Mouse (Mus musculus): ENCODE measurements around the gene Fitm1. TPM values are rescaled to one million over a fixed set of nuclear protein-coding genes. Genes with fewer than 3 reads are reported as not detected.

Fitm1 gene
- total RNA-seq (2021), result 100 to 1,000 TPM; 294 to 332 TPM
- long read RNA-seq, experiment 1, transcript Fitm1-201 (2 exons, 971 nt), result major isoform, 299 of 312 reads
- long read RNA-seq, experiment 1, partial matches to known transcripts, result 0 of 312 reads
- long read RNA-seq, experiment 1, other reads (novel, unspliced or antisense), result 13 of 312 reads
- long read RNA-seq, experiment 2, transcript Fitm1-201 (2 exons, 971 nt), result major isoform, 280 of 300 reads
- long read RNA-seq, experiment 2, partial matches to known transcripts, result 0 of 300 reads
- long read RNA-seq, experiment 2, other reads (novel, unspliced or antisense), result 20 of 300 reads

DNA sequence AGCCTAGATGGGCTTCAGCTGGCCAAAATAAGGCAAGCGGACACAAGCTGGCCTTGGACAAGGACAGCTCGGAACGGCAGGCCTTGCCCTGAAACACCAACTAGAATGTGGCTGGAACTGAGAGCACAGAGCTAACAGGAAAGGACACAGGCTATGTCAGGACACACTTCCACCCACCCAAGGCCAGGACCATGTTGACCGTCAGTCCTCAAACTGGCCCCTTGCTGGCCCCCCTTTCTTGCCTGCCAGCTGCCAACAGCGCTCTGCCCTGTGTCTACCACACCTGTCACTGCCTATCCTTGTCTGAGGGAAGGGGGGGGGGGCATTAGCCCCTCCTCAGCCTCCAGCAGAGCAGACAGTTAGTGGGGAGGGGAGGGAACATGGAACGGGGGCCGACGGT is at the start of gene Fitm1:
Gene Fitm1, plus strand, starts transcription at position 316 of the 400 bp plus-strand sequence.
- DNase-seq (ENCODE audit: low spot score in 2 of 2), result peak in 1 of 2 experiments; percentile 45

DNA sequence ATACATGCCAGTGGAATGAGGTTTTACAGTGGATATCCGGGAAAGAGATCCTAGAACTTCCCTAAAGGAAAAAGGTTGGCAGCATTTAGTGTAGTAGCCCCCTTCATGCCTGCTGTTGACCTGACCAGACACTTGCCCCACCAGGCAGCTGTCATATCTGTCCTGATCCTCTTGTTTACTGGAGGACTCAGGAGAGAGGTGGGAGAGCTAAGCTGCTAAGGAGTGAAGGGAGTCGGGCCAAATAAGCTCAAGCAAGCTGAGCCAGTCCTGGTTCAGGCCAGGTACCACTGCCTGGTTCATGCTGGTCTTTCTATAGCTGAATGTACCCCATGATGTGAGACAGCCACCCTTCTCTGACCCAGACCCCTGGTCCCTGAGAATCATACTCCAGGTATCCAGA is 48.7 kb upstream of the Fitm1 start:
- DNase-seq (ENCODE audit: low spot score in 2 of 2), result no peak

DNA sequence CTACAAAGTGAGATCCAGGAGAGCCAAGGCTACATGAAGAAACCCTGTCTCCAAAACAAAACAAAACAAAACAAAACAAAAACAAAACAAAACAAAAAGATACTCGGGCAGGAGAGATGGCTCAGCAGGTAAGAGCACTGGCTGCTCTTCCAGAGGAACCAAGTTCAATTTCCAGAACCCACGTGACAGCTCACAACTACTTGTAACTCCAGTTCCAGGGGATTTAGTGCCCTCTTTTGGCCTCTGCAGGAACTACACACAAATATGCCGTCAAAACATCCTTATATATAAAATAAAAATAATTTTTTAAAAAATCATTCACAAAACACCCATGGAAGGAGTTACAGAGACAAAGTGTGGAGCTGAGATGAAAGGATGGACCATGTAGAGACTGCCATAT is 47.5 kb upstream of the Fitm1 start:
- DNase-seq (ENCODE audit: low spot score in 2 of 2), result no peak

GRCm38 (mm10) chr14:55536116-55536745 is 39.2 kb upstream of the Fitm1 start:
- DNase-seq (ENCODE audit: low spot score in 2 of 2), result no peak

DNA sequence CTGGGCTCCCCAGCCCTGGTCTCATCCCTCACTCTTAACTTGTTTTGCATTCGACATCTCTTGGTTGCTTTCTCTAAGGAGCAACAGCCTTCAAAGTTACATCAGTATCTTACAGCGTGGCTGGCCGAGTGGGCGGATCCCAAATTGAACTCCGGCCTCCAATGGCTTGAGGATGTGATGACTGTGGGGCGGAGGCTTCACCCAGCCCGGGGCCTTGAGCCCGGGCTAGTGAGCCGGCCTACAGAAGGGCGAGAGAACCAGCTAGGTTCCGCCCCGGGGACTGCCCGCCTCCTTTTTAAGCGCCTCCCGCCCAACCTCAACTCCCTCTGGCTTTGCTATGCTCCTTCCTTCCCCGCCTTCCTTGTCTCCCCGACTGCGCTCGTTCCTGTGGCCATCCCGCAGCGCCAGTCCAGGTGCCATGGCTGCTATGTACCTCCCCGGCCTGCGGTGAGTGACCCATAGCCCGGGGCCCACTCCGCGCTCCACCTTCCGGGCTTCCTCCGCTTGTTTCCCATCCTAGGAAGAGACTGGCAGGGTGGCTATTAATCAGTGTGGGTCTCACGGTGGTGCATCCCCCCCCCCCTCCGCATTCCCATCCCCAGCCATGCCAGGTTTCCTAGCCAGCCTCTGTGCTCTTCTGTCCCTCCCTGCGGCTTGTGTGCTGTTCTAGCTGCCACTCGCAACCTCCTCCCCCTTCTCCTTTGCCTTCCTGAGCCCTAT is 35.2 kb upstream of the Fitm1 start, which contains the start of gene Pck2:
Gene Pck2, plus strand, starts transcription at position 200 of the 720 bp plus-strand sequence.
- peak; percentile 75 to 85 for DNase-seq (ENCODE audit: low spot score in 2 of 2)

DNA sequence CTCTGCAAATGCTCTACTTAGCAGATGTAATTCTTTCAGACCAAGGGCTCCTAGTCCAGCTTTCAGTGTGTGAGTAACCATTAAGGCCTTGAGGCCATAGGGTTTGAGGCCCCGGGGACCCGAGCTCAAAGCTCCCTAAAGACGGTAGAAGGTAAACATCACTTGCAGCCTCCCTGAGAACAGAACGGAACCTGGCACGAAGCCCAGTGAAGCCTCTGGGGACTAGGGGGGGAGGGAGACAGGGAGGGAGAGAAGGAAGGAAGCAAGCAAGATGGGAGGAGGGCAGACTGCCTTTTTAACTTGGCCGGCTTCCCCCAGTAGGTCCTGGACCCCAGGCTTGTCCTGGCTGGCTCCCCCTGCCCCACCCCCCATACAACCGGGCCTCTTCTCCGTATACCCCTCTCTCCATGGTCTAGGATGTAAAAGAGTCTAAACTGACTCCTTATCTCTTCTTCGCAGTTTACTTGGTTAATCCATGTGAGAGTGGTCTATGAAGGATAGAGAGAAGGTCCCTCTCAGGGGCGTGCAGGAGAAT is 34.6 kb upstream of the Fitm1 start:
- DNase-seq (ENCODE audit: low spot score in 2 of 2), result peak; percentile 70 to 82

GRCm38 (mm10) chr14:55542268-55542667 is 33.1 kb upstream of the Fitm1 start:
- DNase-seq (ENCODE audit: low spot score in 2 of 2), result no peak

GRCm38 (mm10) chr14:55544334-55544733 is 31.1 kb upstream of the Fitm1 start:
- DNase-seq (ENCODE audit: low spot score in 2 of 2), result no peak

DNA sequence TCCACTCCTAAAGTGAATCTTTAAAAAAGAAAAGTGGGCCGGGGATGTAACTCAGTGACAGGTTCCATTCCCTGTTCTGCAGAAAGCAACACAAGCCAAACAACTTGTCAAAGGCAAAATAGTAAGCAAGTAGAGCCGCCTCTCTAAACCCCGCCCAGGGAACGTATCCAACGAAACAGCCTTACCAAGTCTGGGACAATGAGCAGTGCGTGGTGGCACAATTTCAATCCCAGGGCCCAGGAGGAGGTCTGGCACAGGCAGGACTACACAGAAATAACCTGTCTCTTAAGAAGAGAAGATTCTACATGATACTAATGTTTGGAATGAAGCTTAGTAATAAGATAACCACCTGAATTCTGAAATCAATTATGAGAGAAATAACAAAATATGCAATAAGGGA is 25.2 kb upstream of the Fitm1 start:
- DNase-seq (ENCODE audit: low spot score in 2 of 2), result no peak

GRCm38 (mm10) chr14:55551347-55551746 is 24.1 kb upstream of the Fitm1 start:
- DNase-seq (ENCODE audit: low spot score in 2 of 2), result no peak

- DNase-seq (ENCODE audit: low spot score in 2 of 2), result no peak
These were observed 23.6 kb upstream of the Fitm1 start for GRCm38 (mm10) chr14:55551794-55552193.

GRCm38 (mm10) chr14:55554635-55555034 is 20.8 kb upstream of the Fitm1 start:
- no peak for DNase-seq (ENCODE audit: low spot score in 2 of 2)

DNA sequence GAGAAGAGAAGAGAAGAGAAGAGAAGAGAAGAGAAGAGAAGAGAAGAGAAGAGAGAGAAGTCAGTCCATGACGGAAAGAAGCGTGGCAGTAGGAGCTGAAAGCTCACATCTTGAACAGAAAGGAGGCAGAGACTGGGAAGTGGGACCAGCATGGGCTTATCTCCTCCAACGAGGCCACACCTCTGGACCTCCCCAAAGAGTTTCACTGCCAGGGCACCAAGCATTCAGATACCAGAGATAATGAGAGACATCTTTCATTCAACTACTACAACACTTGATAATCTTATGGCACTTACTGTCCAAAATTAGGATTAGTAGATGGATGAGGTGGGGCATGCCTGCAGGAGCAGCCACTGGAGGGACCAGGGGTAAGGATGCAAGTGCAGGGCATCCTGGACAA is 19.6 kb upstream of the Fitm1 start:
- DNase-seq (ENCODE audit: low spot score in 2 of 2), result no peak

DNA sequence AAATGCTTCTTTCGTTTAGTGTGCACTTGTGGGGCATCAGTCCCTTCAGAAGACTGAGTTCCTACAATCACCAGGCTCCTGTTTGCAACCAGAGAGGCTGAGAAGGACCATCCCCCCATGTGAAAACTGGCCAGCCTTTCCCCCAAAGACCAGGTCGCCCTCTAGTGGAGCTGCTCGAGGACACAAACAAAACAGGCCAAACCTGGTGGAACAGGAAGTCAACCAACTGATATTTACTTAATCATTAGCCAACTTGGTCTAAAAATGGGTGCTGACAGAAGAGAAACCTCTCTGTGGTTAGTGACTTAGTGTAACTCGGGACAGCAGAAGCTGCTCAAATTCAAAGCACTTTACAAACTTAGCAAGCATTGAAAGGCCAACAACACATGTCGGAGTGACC is 18.4 kb upstream of the Fitm1 start:
- DNase-seq (ENCODE audit: low spot score in 2 of 2), result peak in 1 of 2 experiments; percentile 75

GRCm38 (mm10) chr14:55557587-55557986 is 17.8 kb upstream of the Fitm1 start:
- no peak for DNase-seq (ENCODE audit: low spot score in 2 of 2)

DNA sequence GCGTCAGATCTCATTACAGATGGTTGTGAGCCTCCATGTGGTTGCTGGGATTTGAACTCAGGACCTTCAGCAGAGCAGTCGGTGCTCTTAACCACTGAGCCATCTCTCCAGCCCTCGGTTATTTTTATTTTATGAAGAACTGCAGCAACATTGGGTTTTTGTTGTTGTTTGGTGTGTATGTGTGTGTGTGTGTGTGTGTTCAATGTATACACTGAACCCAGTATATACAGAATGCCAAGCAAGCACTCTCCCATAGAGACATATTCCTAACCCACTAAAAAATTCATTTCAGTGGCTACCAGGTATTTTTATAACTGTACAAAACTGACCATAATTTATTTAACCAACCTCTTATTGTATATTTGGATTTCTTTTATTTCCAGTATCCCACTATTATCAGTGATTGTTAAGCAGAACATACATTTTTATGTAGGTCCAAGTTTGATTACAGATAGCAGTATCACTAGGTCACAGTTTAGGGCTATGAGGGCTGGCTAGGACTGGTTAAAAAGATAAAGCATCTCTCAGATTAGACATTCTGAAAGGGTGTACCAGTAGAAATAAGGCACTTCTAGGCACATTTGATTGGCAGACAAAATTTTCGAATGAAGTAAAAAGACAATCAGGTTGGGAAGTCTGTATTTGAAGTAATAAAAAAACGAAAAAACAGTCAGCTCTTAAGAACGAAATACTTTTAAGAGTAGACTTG is 16.5 kb upstream of the Fitm1 start:
- no peak for DNase-seq (ENCODE audit: low spot score in 2 of 2)

DNA sequence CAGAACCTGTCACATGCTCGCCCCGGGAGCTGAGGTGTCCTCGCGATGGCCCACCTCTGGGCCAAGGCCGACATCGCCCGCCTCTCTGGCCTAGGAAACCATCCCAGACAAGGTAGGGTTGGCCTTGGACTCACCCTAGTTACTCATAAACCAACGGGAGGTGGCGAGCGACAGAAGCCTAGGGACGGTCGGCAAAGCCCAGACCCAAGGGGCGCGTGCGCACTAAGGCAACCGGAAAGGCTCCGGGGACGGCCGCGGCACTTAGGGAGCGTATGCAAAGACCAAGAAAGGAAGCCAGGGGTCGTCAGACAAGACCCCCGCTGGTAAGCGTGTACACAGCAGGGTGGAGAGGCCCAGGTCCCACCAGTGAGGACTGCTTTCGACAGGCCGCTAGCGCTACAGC is 15.6 kb upstream of the Fitm1 start, which contains the start of gene Dcaf11:
Gene Dcaf11, plus strand, starts transcription at position 208 of the 403 bp plus-strand sequence.
- peak; percentile 81 to 89 for DNase-seq (ENCODE audit: low spot score in 2 of 2)

DNA sequence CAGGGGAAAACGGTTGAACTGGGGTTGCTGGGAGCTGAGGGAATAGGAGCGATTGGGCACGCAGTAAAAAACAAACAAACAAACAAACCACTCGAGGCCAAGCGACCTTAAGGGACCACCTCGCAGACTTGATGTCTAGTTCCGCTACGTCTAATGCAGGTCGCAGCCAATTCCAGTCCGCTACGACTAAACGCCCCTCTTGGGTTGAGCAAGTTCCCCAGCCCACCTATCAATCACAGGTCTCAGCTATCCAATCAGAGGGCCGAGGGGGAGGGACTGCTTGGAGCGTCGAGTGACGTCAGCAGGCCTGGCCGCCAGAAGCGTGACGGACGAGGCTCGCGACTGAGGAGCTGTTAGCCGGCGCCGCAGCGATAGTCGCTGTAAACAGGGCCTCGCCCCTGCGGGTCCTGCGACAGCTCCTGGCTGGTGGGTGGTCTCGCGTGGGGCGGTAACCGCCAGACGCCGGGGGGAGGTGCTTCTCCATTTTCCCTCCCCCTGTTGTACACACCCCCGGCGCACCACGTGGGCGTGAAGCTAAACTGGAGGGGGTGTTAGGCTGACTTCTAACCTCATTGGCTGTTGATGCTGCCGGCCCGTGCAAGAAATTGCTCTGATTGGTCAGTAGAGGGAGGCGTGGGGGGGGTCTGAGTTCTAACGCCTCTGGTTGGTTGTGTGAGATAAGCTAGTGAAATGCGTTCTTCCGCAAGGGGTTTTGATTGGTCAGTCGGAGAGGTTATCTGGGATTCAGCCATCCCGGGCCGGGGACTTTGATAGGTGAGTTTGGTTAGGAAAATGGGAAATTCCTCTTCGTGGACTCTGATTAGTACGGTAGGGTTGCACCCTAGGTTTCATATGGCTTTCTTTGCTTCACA is 15.0 kb upstream of the Fitm1 start, which contains the start of gene A730061H03Rik:
Gene A730061H03Rik, minus strand, starts transcription at position 205 of the 872 bp plus-strand sequence.
- peak; percentile 91 to 98 for DNase-seq (ENCODE audit: low spot score in 2 of 2)

GRCm38 (mm10) chr14:55561860-55562259 is 13.6 kb upstream of the Fitm1 start:
- no peak for DNase-seq (ENCODE audit: low spot score in 2 of 2)

- no peak for DNase-seq (ENCODE audit: low spot score in 2 of 2)
These were observed 12.2 kb upstream of the Fitm1 start for GRCm38 (mm10) chr14:55563249-55563648.

Data from gastrocnemius, postnatal 4 days (tissue).